Mouse (Mus musculus) stomach, embryonic 16.5 days (tissue): ENCODE results near the gene Elf2. TPM values are rescaled to one million over a fixed set of nuclear protein-coding genes. Genes with fewer than 3 reads are reported as not detected.

Source experiments
- ATAC-seq: fragments of 200-750 bp; cut with Nextera tagmentation; 2 replicates; pipeline ENCODE4 v1.8.0; 2017; ENCODE audit warnings: moderate number of reproducible peaks, moderate TSS enrichment; ENCODE audit not compliant: insufficient read depth, low FRiP score
- H3K27ac ChIP-seq: fragments of 300-500 bp; sonication (generic); 2 replicates; pipeline ENCODE4 v1.5.1; 2014; ENCODE audit warnings: low read length
- H3K27me3 ChIP-seq: fragments of 300-500 bp; sonication (generic); 2 replicates; pipeline ENCODE4 v1.6.1; 2014; ENCODE audit warnings: low read length, control low read depth, mixed read lengths; ENCODE audit not compliant: control insufficient read depth, insufficient read depth
- H3K36me3 ChIP-seq: fragments of 300-500 bp; sonication (generic); 2 replicates; pipeline ENCODE4 v1.6.1; 2014; ENCODE audit warnings: low read length; ENCODE audit not compliant: control insufficient read depth, insufficient read depth
- H3K4me1 ChIP-seq: fragments of 300-500 bp; sonication (generic); 2 replicates; pipeline ENCODE4 v1.6.1; 2014; ENCODE audit warnings: low read length, control low read depth, mixed read lengths; ENCODE audit not compliant: control insufficient read depth, insufficient read depth
- H3K4me2 ChIP-seq: fragments of 300-500 bp; sonication (generic); 2 replicates; pipeline ENCODE4 v1.6.1; 2014; ENCODE audit warnings: low read depth, low read length, mixed read lengths
- H3K4me3 ChIP-seq: fragments of 300-500 bp; sonication (generic); replicated peaks from 2 replicates; pipeline ENCODE4 v1.5.1; 2014; ENCODE audit warnings: mild to moderate bottlenecking, low read length
- H3K9ac ChIP-seq: fragments of 300-500 bp; sonication (generic); 2 replicates; pipeline ENCODE4 v1.6.1; 2014; ENCODE audit warnings: low read length
- H3K9me3 ChIP-seq: fragments of 300-500 bp; sonication (generic); replicated peaks from 2 replicates; pipeline ENCODE4 v1.6.1; 2016; ENCODE audit warnings: low read length, control low read depth; ENCODE audit not compliant: control insufficient read depth
- WGBS: fragments of 180-500 bp; shearing (Covaris S2); extraction: QIAGEN DNeasy Blood & Tissue Kit; methylation state at CpG from one replicate; pipeline ENCODE4 v1.1.7; 2014; 5-methylcytosine and 5-hydroxymethylcytosine counted together
- polyA plus RNA-seq: library from polyadenylated mRNA; unstranded; fragments of >200 nt; fragmentation: Nextera tagmentation; extraction: Ambion mirVana; gene quantifications from 2 replicates; pipeline ENCODE4 v1.2.1, GENCODE M21; 2015

Elf2 gene
- polyA plus RNA-seq, 1 experiment from 2014 or later, result 58.7 TPM

- WGBS, result 72% methylated on average over 3 of the region's 3 CpGs
- 0 out of 2 replicates have a peak, but pooled peaks cover 6% of the 10 kb centered on the region for H3K4me1 ChIP-seq
These were observed 38.1 kb upstream of the Elf2 start for GRCm38 (mm10) chr3:51378665-51378946.

DNA sequence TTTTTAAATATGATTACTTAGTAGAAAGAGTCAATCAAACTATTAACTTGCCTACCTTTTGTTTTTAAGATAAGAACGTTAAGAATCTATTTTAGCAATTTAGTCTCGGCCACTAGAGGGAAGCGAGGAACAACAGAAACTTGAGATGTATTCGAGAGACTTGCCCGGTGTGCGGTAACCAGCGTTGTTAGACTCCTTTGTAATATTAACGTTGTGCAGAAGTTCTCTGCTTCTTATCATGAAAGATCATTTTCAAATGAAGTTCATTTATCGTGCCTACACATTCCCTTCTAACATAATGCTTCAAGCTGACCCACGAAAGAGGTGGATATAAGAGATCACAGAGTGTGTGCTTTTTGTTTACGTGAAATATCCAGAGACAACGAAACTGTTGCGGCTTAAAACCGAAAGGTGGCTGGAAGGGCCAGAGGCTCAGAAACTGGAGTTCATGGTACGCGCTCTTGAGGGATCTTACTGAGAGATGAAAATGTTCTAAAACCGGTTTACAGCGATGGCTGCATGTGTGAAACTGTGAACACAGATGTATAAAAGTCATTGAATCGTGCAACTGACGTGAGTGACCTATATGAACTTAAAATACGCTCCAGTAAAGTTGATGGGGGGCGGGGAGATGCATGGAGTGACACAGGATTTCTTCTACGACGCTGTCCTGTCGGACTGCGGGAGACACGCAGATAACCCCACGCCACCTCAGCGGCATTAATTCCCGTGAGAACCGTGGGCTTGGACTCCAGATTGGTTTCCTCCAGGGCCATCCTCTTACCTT is 37.6 kb upstream of the Elf2 start:
- 23% methylated on average over 31 of the region's 31 CpGs for WGBS
- no peaks in the 10 kb centered on the region for H3K36me3 ChIP-seq
- H3K4me1 ChIP-seq, result 0 out of 2 replicates have a peak, but pooled peaks cover 6% of the 10 kb centered on the region
- H3K27ac ChIP-seq, result peak overlapping the region; percentile 19; the same call in 1 of the 2 replicates
- H3K4me2 ChIP-seq, result peak overlapping the region; percentile 67
- H3K9ac ChIP-seq, result peak overlapping the region; percentile 54
- peak overlapping the region; percentile 51 for H3K4me3 ChIP-seq
- H3K27me3 ChIP-seq, result no peaks in the 10 kb centered on the region
- 0 out of 2 replicates have a peak, but pooled peaks cover 3% of the 10 kb centered on the region for H3K9me3 ChIP-seq
- ATAC-seq, result peak; percentile 25; the same call in 1 of the 2 replicates

More at GRCm38 (mm10) chr3:51378665-51378946, 38.1 kb upstream of the Elf2 start:
- H3K27me3 ChIP-seq, result no peaks in the 10 kb centered on the region
- H3K27ac ChIP-seq, result no peak overlapping the region
- H3K36me3 ChIP-seq, result no peaks in the 10 kb centered on the region
- ATAC-seq, result no peak; the same call in 1 of the 2 replicates
- 0 out of 2 replicates have a peak, but pooled peaks cover 3% of the 10 kb centered on the region for H3K9me3 ChIP-seq
- H3K9ac ChIP-seq, result peak overlapping the region; percentile 54
- peak overlapping the region; percentile 51 for H3K4me3 ChIP-seq
- H3K4me2 ChIP-seq, result peak overlapping the region; percentile 67

DNA sequence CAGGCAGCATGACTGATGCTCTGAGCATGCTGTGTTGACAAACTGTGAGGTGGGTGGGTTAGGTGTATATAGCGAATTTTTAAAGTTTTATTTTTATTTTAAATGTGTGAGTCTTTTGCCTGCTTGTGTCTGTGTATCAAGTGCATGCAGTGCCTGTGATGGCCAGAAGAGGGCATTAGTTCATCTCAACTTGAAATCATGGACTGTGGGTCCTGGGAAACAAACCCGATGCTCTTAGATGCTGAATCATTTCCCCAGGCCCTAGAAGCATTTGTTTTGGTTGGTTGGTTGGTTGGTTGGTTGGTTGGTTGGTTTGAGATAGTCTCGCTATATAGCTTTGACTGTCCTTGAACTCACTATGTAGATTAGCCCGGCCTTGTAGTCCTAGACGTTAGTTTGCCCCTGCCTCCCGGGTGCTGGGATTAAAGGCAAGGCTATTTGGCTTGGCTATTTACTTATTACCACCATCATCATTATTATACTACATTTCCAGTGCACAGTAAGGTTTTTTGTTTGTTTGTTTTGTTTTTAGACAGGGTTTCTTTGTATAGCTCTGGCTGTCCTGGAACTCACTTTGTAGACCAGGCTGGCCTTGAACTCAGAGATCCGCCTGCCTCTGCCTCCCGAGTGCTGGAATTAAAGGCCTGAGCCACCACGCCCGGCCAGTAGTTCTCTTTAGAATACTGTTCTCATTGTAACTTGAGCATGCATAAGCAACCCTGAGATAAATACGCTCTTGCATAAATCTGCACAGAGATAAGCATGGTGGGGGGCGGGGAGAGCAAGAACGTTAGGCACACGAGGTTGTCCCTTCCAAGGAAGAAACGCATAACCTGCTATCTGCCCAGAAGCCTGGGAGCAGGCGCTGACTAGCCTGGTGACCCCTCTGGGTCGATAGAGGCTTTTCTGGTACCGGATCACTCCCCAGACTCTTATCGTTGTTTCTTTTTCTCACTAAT is 35.1 kb upstream of the Elf2 start:
- Histone ChIP-seq H3K9ac (no peak overlapping the region), H3K9me3 (0 out of 2 replicates have a peak, but pooled peaks cover 3% of the 10 kb centered on the region), H3K36me3 (no peaks in the 10 kb centered on the region), H3K4me2 (no peak overlapping the region), H3K27ac (no peak overlapping the region), H3K27me3 (no peaks in the 10 kb centered on the region), H3K4me3 (no peak overlapping the region), H3K4me1 (0 out of 2 replicates have a peak, but pooled peaks cover 6% of the 10 kb centered on the region)
- whole genome bisulfite sequencing, result 77% methylated on average over 19 of the region's 19 CpGs
- ATAC-seq, result no peak

DNA sequence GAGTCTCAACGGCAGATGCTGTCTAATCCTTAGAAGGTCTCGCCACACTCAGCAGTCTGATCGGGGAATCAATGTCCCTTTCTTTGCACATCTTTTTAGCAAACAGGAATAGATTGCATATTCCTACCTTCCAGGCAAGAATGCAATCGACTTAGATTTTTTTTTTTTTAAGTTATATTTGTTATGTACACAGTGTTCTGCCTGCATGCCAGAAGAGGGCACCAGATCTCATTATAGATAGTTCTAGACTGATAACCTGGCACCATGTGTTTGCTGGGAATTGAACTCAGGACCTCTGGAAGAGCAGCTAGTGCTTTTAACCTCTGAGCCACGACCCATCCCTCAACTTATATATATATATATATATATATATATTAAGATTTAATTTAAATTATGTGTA is 33.1 kb upstream of the Elf2 start:
- H3K27ac ChIP-seq, result no peak overlapping the region
- H3K4me1 ChIP-seq, result 0 out of 2 replicates have a peak, but pooled peaks cover 5% of the 10 kb centered on the region
- 0 out of 2 replicates have a peak, but pooled peaks cover 3% of the 10 kb centered on the region for H3K9me3 ChIP-seq
- no peak for ATAC-seq
- H3K4me2 ChIP-seq, result no peak overlapping the region
- H3K9ac ChIP-seq, result no peak overlapping the region
- WGBS, result 64% methylated on average over 5 of the region's 5 CpGs
- no peak overlapping the region for H3K4me3 ChIP-seq
- no peaks in the 10 kb centered on the region for H3K27me3 ChIP-seq
- H3K36me3 ChIP-seq, result no peaks in the 10 kb centered on the region

GRCm38 (mm10) chr3:51372883-51373282 is 32.4 kb upstream of the Elf2 start:
- Histone ChIP-seq H3K9me3 (0 out of 2 replicates have a peak, but pooled peaks cover 3% of the 10 kb centered on the region), H3K4me2 (no peak overlapping the region), H3K27ac (no peak overlapping the region), H3K27me3 (no peaks in the 10 kb centered on the region), H3K4me3 (no peak overlapping the region), H3K36me3 (no peaks in the 10 kb centered on the region), H3K9ac (no peak overlapping the region), H3K4me1 (no peaks in the 10 kb centered on the region)
- no peak for ATAC-seq
- 46% methylated on average over 5 of the region's 5 CpGs for WGBS

- 65% methylated on average over 2 of the region's 2 CpGs for WGBS
- H3K4me2 ChIP-seq, result no peak overlapping the region
- no peaks in the 10 kb centered on the region for H3K4me1 ChIP-seq
- H3K4me3 ChIP-seq, result no peak overlapping the region
- H3K36me3 ChIP-seq, result no peaks in the 10 kb centered on the region
- H3K9ac ChIP-seq, result no peak overlapping the region
- ATAC-seq, result no peak
- H3K27ac ChIP-seq, result no peak overlapping the region
- 0 out of 2 replicates have a peak, but pooled peaks cover 3% of the 10 kb centered on the region for H3K9me3 ChIP-seq
- H3K27me3 ChIP-seq, result no peaks in the 10 kb centered on the region
These were observed 31.4 kb upstream of the Elf2 start for GRCm38 (mm10) chr3:51371826-51372225.

- Histone ChIP-seq H3K9me3 (no peaks in the 10 kb centered on the region), H3K27ac (no peak overlapping the region), H3K9ac (no peak overlapping the region), H3K36me3 (no peaks in the 10 kb centered on the region), H3K4me2 (no peak overlapping the region), H3K4me3 (no peak overlapping the region), H3K4me1 (no peaks in the 10 kb centered on the region), H3K27me3 (no peaks in the 10 kb centered on the region)
- WGBS, result 77% methylated on average over 4 of the region's 4 CpGs
- no peak for ATAC-seq
These were observed 27.5 kb upstream of the Elf2 start for GRCm38 (mm10) chr3:51368011-51368410.

DNA sequence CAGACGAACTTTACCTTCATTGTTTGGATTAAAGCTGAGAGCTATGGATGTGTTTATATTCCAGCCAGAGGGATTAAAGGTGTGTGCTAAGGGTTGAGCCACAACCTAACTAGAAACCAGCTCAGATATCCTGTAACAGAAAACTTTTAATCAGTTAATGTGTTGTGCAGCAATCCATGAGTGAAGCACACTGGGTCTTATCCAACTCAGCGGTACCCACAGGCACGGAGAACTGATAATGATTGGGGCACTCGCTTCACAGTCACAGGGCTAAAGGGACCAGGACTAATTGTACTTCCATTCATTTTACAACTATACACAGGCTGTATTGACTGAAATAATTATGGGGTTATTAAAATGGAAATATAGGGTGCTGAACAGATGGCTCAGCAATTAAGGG is 26.5 kb upstream of the Elf2 start:
- no peaks in the 10 kb centered on the region for H3K4me1 ChIP-seq
- no peak overlapping the region for H3K4me3 ChIP-seq
- H3K9me3 ChIP-seq, result no peaks in the 10 kb centered on the region
- H3K27ac ChIP-seq, result no peak overlapping the region
- no peak overlapping the region for H3K4me2 ChIP-seq
- no peaks in the 10 kb centered on the region for H3K36me3 ChIP-seq
- H3K9ac ChIP-seq, result no peak overlapping the region
- 47% methylated on average over 4 of the region's 4 CpGs for WGBS
- no peak for ATAC-seq
- H3K27me3 ChIP-seq, result no peaks in the 10 kb centered on the region

DNA sequence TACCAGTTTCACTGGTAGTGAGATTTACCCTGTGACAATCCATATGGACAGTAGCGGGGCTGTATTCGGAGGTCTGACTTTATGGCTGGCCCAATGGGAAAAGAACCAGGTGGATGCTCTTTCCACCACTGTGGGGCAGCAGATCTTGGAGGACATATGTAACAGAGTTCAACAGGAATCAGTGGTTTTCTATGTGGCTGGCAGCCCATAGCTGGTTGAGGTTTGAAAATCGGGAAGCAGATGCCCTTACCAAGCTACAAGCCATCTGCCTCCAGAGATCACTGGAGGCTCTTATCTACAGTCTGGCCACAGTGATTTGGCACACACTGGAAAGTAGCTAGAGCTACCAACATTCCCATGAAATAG is 25.0 kb upstream of the Elf2 start:
- no peaks in the 10 kb centered on the region for H3K9me3 ChIP-seq
- peak overlapping the region; percentile 37 for H3K9ac ChIP-seq
- 6% methylated on average over 3 of the region's 3 CpGs for WGBS
- 0 out of 2 replicates have a peak overlapping the region, but pooled peaks have one; percentile 47 for H3K4me3 ChIP-seq
- H3K4me1 ChIP-seq, result no peaks in the 10 kb centered on the region
- ATAC-seq, result no peak
- peak overlapping the region; percentile 64 for H3K4me2 ChIP-seq
- H3K36me3 ChIP-seq, result no peaks in the 10 kb centered on the region
- no peaks in the 10 kb centered on the region for H3K27me3 ChIP-seq
- H3K27ac ChIP-seq, result no peak overlapping the region
